Mouse (Mus musculus): Measurements from ENCODE around the gene Cox18. TPM values are rescaled to one million over a fixed set of nuclear protein-coding genes. Genes with fewer than 3 reads are reported as not detected.

Cox18 gene
- polyA plus RNA-seq, 1 experiment = 8.6 TPM

DNA sequence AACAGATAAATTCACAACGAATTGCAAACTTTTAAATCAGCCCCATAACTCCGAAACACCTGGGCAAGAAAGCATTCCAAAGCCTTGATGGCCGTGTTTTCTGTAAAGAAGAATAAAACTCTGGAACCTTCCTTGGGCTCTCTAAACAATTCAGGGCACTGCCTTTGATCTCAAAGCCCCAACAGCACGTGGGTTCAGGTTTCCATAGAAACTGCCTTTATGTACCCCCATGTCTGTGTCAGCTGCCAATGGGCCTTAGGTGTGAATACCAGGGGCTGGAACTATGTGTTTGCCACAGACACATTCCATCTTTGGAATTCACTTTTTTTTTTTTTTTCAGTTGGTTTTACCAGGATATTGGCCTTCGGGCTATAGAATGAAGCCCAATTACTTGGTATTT is 41.0 kb downstream of the Cox18 start:
- no peak for TF ChIP-seq POLR2A (IDR thresholded peaks at IDR 0.05; ENCODE audit: borderline replicate concordance, low read depth, low read length)
- no peak for TF ChIP-seq CTCF (IDR thresholded peaks at IDR 0.05; ENCODE audit: low read depth, low read length)
- Histone ChIP-seq H3K27ac (ENCODE audit: insufficient read depth, low read depth, low read length) (no peak overlapping the region), H3K4me1 (ENCODE audit: control insufficient read depth, insufficient read depth, low read length) (no peaks in the 10 kb centered on the region), H3K4me3 (ENCODE audit: insufficient read depth, low read length) (no peak overlapping the region)

DNA sequence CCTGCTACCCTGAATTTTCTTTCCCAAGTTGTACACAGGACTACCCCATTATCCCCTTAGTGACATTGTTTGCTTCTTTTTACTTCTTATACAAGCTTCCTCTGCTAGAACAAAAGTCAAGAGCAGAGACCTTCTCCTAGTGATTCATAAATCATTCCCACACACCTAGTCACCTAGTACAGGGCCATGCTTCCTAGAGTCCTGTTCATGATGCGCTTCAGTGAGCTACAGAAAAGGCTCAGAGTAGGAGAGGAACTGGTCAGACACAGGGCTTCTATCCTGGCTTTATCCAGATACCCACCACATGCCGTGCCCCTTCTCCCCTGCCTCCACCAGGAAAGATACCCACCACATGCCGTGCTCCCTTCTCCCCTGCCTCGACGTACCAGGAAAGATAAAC is 44.7 kb downstream of the Cox18 start:
- H3K4me3 ChIP-seq (ENCODE audit: insufficient read depth, low read length) = no peak overlapping the region
- no peaks in the 10 kb centered on the region for H3K4me1 ChIP-seq (ENCODE audit: control insufficient read depth, insufficient read depth, low read length)
- H3K27ac ChIP-seq (ENCODE audit: insufficient read depth, low read depth, low read length) = no peak overlapping the region
- TF ChIP-seq POLR2A (IDR thresholded peaks at IDR 0.05; ENCODE audit: borderline replicate concordance, low read depth, low read length) (no peak), CTCF (IDR thresholded peaks at IDR 0.05; ENCODE audit: low read depth, low read length) (no peak)

DNA sequence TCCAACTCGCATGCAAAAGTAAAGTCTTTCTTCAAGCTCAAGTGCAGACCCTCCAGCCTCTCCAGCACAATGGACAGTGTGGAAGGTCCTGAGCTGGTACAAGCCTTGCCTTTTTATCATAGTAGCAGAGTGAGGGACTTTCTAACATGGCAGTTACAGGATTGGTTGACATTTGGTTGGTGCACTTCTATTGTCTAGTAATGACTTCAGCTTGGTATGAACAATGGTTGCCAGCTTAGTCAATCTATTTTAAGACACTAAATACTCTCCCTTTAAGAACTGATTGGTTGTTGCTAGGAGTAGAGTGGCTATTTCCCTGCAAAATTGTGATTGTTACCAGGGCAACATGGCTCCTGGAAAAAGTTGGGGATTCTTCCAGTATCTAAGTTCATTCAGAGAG is 45.7 kb downstream of the Cox18 start:
- no peak for TF ChIP-seq POLR2A (IDR thresholded peaks at IDR 0.05; ENCODE audit: borderline replicate concordance, low read depth, low read length)
- TF ChIP-seq CTCF (IDR thresholded peaks at IDR 0.05; ENCODE audit: low read depth, low read length) = no peak
- H3K27ac ChIP-seq (ENCODE audit: insufficient read depth, low read depth, low read length) = no peak overlapping the region

More for the DNA sequence above, 45.7 kb downstream of the Cox18 start:
- no peaks in the 10 kb centered on the region for H3K4me1 ChIP-seq (ENCODE audit: control insufficient read depth, insufficient read depth, low read length)
- H3K4me3 ChIP-seq (ENCODE audit: insufficient read depth, low read length) = no peak overlapping the region

Other genes with a start within 250 kb of the Cox18 start
- gene Ankrd17, start 142.6 kb upstream of the Cox18 start, polyA plus RNA-seq (2012; ENCODE audit: insufficient read depth, insufficient read length, missing spikeins) = 39.2 and 40.0 TPM in 2 replicates
- 2.3 and 3.4 TPM in 2 replicates for gene Gm9958, start 143.2 kb upstream of the Cox18 start, polyA plus RNA-seq (2012; ENCODE audit: insufficient read depth, insufficient read length, missing spikeins)
- not detected in 2 replicates for gene Alb, start 236.9 kb upstream of the Cox18 start, polyA plus RNA-seq (2012; ENCODE audit: insufficient read depth, insufficient read length, missing spikeins)